Mouse (Mus musculus): ENCODE results near the gene Fgf10. TPM values are rescaled to one million over a fixed set of nuclear protein-coding genes. Genes with fewer than 3 reads are reported as not detected.

Gene Fgf10
- polyA plus RNA-seq (2015; fragmentation: Nextera tagmentation; extraction: Ambion mirVana): 16.3 and 17.0 TPM in 2 replicates

GRCm38 (mm10) chr13:118669491-118669890, at the start of gene Fgf10:
TSS of gene Fgf10 (plus strand) at chr13:118669791.
- H3K4me1 ChIP-seq: no peaks in the 10 kb centered on the region
- H3K4me2 ChIP-seq: no peak within 1 kb of the TSS
- H3K27ac ChIP-seq: no peak within 1 kb of the TSS
- H3K9me3 ChIP-seq: no peaks in the 10 kb centered on the region
- WGBS: 78% methylated on average over 7 of the region's 7 CpGs
- H3K27me3 ChIP-seq: no peaks in the 10 kb centered on the region
- H3K9ac ChIP-seq: no peak within 1 kb of the TSS
- H3K36me3 ChIP-seq: no peaks in the 10 kb centered on the region
- no peak for ATAC-seq (ENCODE audit: borderline replicate concordance, extremely low read depth, low FRiP score, low TSS enrichment)
- no peak within 1 kb of the TSS for H3K4me3 ChIP-seq

GRCm38 (mm10) chr13:118629661-118630428, 39.7 kb upstream of the Fgf10 start:
- no peak overlapping the region for H3K4me2 ChIP-seq
- no peaks in the 10 kb centered on the region for H3K36me3 ChIP-seq
- no peak overlapping the region for H3K9ac ChIP-seq
- no peaks in the 10 kb centered on the region for H3K9me3 ChIP-seq
- 25% methylated on average over 3 of the region's 3 CpGs for WGBS
- no peaks in the 10 kb centered on the region for H3K27me3 ChIP-seq
- ATAC-seq (ENCODE audit: borderline replicate concordance, extremely low read depth, low FRiP score, low TSS enrichment): no peak
- no peak overlapping the region for H3K27ac ChIP-seq
- no peaks in the 10 kb centered on the region for H3K4me1 ChIP-seq
- H3K4me3 ChIP-seq: no peak overlapping the region

GRCm38 (mm10) chr13:118631500-118631899, 38.1 kb upstream of the Fgf10 start:
- 70% methylated on average over 2 of the region's 2 CpGs for WGBS
- no peaks in the 10 kb centered on the region for H3K9me3 ChIP-seq
- H3K36me3 ChIP-seq: no peaks in the 10 kb centered on the region
- no peaks in the 10 kb centered on the region for H3K27me3 ChIP-seq
- H3K4me1 ChIP-seq: no peaks in the 10 kb centered on the region
- ATAC-seq (ENCODE audit: borderline replicate concordance, extremely low read depth, low FRiP score, low TSS enrichment): no peak
- H3K4me2 ChIP-seq: no peak overlapping the region
- no peak overlapping the region for H3K27ac ChIP-seq
- no peak overlapping the region for H3K4me3 ChIP-seq
- H3K9ac ChIP-seq: no peak overlapping the region

- ATAC-seq (ENCODE audit: borderline replicate concordance, extremely low read depth, low FRiP score, low TSS enrichment): no peak
- no peak overlapping the region for H3K4me3 ChIP-seq
- no peak overlapping the region for H3K9ac ChIP-seq
- H3K27ac ChIP-seq: no peak overlapping the region
- H3K36me3 ChIP-seq: no peaks in the 10 kb centered on the region
- 90% methylated on average over 5 of the region's 5 CpGs for WGBS
- no peaks in the 10 kb centered on the region for H3K27me3 ChIP-seq
- no peaks in the 10 kb centered on the region for H3K9me3 ChIP-seq
- H3K4me1 ChIP-seq: no peaks in the 10 kb centered on the region
- H3K4me2 ChIP-seq: no peak overlapping the region
These were observed 33.5 kb upstream of the Fgf10 start for GRCm38 (mm10) chr13:118636047-118636446.

- whole genome bisulfite sequencing: 82% methylated on average over 3 of the region's 3 CpGs
These were observed 27.0 kb upstream of the Fgf10 start for GRCm38 (mm10) chr13:118642585-118642984.

GRCm38 (mm10) chr13:118643138-118643537, 26.5 kb upstream of the Fgf10 start:
- H3K27me3 ChIP-seq: no peaks in the 10 kb centered on the region
- ATAC-seq (ENCODE audit: borderline replicate concordance, extremely low read depth, low FRiP score, low TSS enrichment): no peak
- no peaks in the 10 kb centered on the region for H3K4me1 ChIP-seq
- H3K9me3 ChIP-seq: no peaks in the 10 kb centered on the region
- H3K4me3 ChIP-seq: no peak overlapping the region
- no peak overlapping the region for H3K9ac ChIP-seq
- no peak overlapping the region for H3K4me2 ChIP-seq
- H3K27ac ChIP-seq: no peak overlapping the region
- 60% methylated on average over 6 of the region's 6 CpGs for WGBS
- H3K36me3 ChIP-seq: no peaks in the 10 kb centered on the region

More at GRCm38 (mm10) chr13:118642585-118642984, 27.0 kb upstream of the Fgf10 start:
- no peaks in the 10 kb centered on the region for H3K9me3 ChIP-seq
- H3K4me2 ChIP-seq: no peak overlapping the region
- no peaks in the 10 kb centered on the region for H3K4me1 ChIP-seq
- no peaks in the 10 kb centered on the region for H3K27me3 ChIP-seq
- no peak overlapping the region for H3K27ac ChIP-seq
- H3K4me3 ChIP-seq: no peak overlapping the region
- no peak overlapping the region for H3K9ac ChIP-seq
- ATAC-seq (ENCODE audit: borderline replicate concordance, extremely low read depth, low FRiP score, low TSS enrichment): no peak
- H3K36me3 ChIP-seq: no peaks in the 10 kb centered on the region

- no peaks in the 10 kb centered on the region for H3K27me3 ChIP-seq
- H3K4me2 ChIP-seq: no peak overlapping the region
- no peak for ATAC-seq (ENCODE audit: borderline replicate concordance, extremely low read depth, low FRiP score, low TSS enrichment)
- H3K4me3 ChIP-seq: no peak overlapping the region
- H3K4me1 ChIP-seq: no peaks in the 10 kb centered on the region
- H3K36me3 ChIP-seq: no peaks in the 10 kb centered on the region
- WGBS: 57% methylated on average over 5 of the region's 5 CpGs
- H3K27ac ChIP-seq: no peak overlapping the region
- no peaks in the 10 kb centered on the region for H3K9me3 ChIP-seq
- no peak overlapping the region for H3K9ac ChIP-seq
These were observed 12.6 kb upstream of the Fgf10 start for GRCm38 (mm10) chr13:118656991-118657390.

GRCm38 (mm10) chr13:118658031-118658430, 11.6 kb upstream of the Fgf10 start:
- Histone ChIP-seq H3K4me1 (no peaks in the 10 kb centered on the region), H3K4me2 (no peak overlapping the region), H3K9me3 (no peaks in the 10 kb centered on the region), H3K4me3 (no peak overlapping the region), H3K27me3 (no peaks in the 10 kb centered on the region), H3K27ac (no peak overlapping the region), H3K9ac (no peak overlapping the region), H3K36me3 (no peaks in the 10 kb centered on the region)
- no peak for ATAC-seq (ENCODE audit: borderline replicate concordance, extremely low read depth, low FRiP score, low TSS enrichment)
- 86% methylated on average over 2 of the region's 2 CpGs for WGBS

- H3K9ac ChIP-seq: no peak overlapping the region
These were observed 10.8 kb upstream of the Fgf10 start for GRCm38 (mm10) chr13:118658608-118659326.

GRCm38 (mm10) chr13:118661664-118662063, 7.9 kb upstream of the Fgf10 start:
- WGBS: 72% methylated on average over 3 of the region's 3 CpGs

More at GRCm38 (mm10) chr13:118658608-118659326, 10.8 kb upstream of the Fgf10 start:
- ATAC-seq (ENCODE audit: borderline replicate concordance, extremely low read depth, low FRiP score, low TSS enrichment): no peak
- H3K36me3 ChIP-seq: no peaks in the 10 kb centered on the region
- WGBS: 77% methylated on average over 7 of the region's 7 CpGs
- no peak overlapping the region for H3K27ac ChIP-seq
- H3K4me3 ChIP-seq: no peak overlapping the region
- H3K9me3 ChIP-seq: no peaks in the 10 kb centered on the region
- no peak overlapping the region for H3K4me2 ChIP-seq
- no peaks in the 10 kb centered on the region for H3K4me1 ChIP-seq
- H3K27me3 ChIP-seq: no peaks in the 10 kb centered on the region

GRCm38 (mm10) chr13:118664901-118665300, 4.7 kb upstream of the Fgf10 start:
- no peak overlapping the region for H3K27ac ChIP-seq
- ATAC-seq (ENCODE audit: borderline replicate concordance, extremely low read depth, low FRiP score, low TSS enrichment): no peak
- WGBS: 50% methylated on average over 2 of the region's 2 CpGs

More at GRCm38 (mm10) chr13:118661664-118662063, 7.9 kb upstream of the Fgf10 start:
- Histone ChIP-seq H3K4me1 (no peaks in the 10 kb centered on the region), H3K4me2 (no peak overlapping the region), H3K4me3 (no peak overlapping the region), H3K27me3 (no peaks in the 10 kb centered on the region), H3K36me3 (no peaks in the 10 kb centered on the region), H3K9ac (no peak overlapping the region), H3K9me3 (no peaks in the 10 kb centered on the region), H3K27ac (no peak overlapping the region)
- no peak for ATAC-seq (ENCODE audit: borderline replicate concordance, extremely low read depth, low FRiP score, low TSS enrichment)

GRCm38 (mm10) chr13:118679228-118679627, 9.6 kb downstream of the Fgf10 start:
- H3K4me3 ChIP-seq: no peak overlapping the region
- no peak overlapping the region for H3K4me2 ChIP-seq
- no peaks in the 10 kb centered on the region for H3K9me3 ChIP-seq
- peak; percentile 35; the same call in 1 of the 2 replicates for ATAC-seq (ENCODE audit: borderline replicate concordance, extremely low read depth, low FRiP score, low TSS enrichment)
- 38% methylated on average over 3 of the region's 3 CpGs for WGBS
- no peaks in the 10 kb centered on the region for H3K4me1 ChIP-seq
- H3K36me3 ChIP-seq: no peaks in the 10 kb centered on the region
- no peak overlapping the region for H3K9ac ChIP-seq
- no peak overlapping the region for H3K27ac ChIP-seq
- no peaks in the 10 kb centered on the region for H3K27me3 ChIP-seq

More at GRCm38 (mm10) chr13:118664901-118665300, 4.7 kb upstream of the Fgf10 start:
- Histone ChIP-seq H3K36me3 (no peaks in the 10 kb centered on the region), H3K4me2 (no peak overlapping the region), H3K27me3 (no peaks in the 10 kb centered on the region), H3K9me3 (no peaks in the 10 kb centered on the region), H3K9ac (no peak overlapping the region), H3K4me1 (no peaks in the 10 kb centered on the region), H3K4me3 (no peak overlapping the region)

Measured in lung, embryonic 15.5 days (tissue).